Mouse (Mus musculus): Measurements from ENCODE around the gene Zdhhc13. TPM values are rescaled to one million over a fixed set of nuclear protein-coding genes. Genes with fewer than 3 reads are reported as not detected.
A peak's percentile ranks its signal among the peaks of the same experiment; 100 is the strongest.

Gene Zdhhc13
- polyA plus RNA-seq, 1 experiment from 2014 or later: 14.9 TPM

- H3K27ac ChIP-seq: no peak overlapping the region
- no peak overlapping the region for H3K4me3 ChIP-seq (ENCODE audit: inconsistent target)
- H3K79me2 ChIP-seq (ENCODE audit: inconsistent target): no peaks in the 10 kb centered on the region
- WGBS (ENCODE audit: missing documents): 93% methylated on average over 18 of the region's 18 CpGs
- H3K36me3 ChIP-seq (ENCODE audit: inconsistent target): peaks cover 26% of the 10 kb centered on the region
Measured at GRCm38 (mm10) chr7:48867576-48867975, 78.8 kb downstream of the Zdhhc13 start.

GRCm38 (mm10) chr7:48870144-48870543, 81.3 kb downstream of the Zdhhc13 start:
- H3K36me3 ChIP-seq (ENCODE audit: inconsistent target): peaks cover 34% of the 10 kb centered on the region
- 90% methylated on average over 6 of the region's 6 CpGs for WGBS (ENCODE audit: missing documents)
- no peak overlapping the region for H3K4me3 ChIP-seq (ENCODE audit: inconsistent target)
- no peak overlapping the region for H3K27ac ChIP-seq
- no peaks in the 10 kb centered on the region for H3K79me2 ChIP-seq (ENCODE audit: inconsistent target)

GRCm38 (mm10) chr7:48870579-48871180, 81.9 kb downstream of the Zdhhc13 start:
- no peak overlapping the region for H3K27ac ChIP-seq
- 96% methylated on average over 21 of the region's 21 CpGs for WGBS (ENCODE audit: missing documents)
- H3K4me3 ChIP-seq (ENCODE audit: inconsistent target): no peak overlapping the region
- H3K36me3 ChIP-seq (ENCODE audit: inconsistent target): peaks cover 34% of the 10 kb centered on the region
- no peaks in the 10 kb centered on the region for H3K79me2 ChIP-seq (ENCODE audit: inconsistent target)

GRCm38 (mm10) chr7:48871292-48871691, 82.5 kb downstream of the Zdhhc13 start:
- 96% methylated on average over 11 of the region's 11 CpGs for WGBS (ENCODE audit: missing documents)
- H3K4me3 ChIP-seq (ENCODE audit: inconsistent target): no peak overlapping the region
- H3K79me2 ChIP-seq (ENCODE audit: inconsistent target): no peaks in the 10 kb centered on the region
- H3K36me3 ChIP-seq (ENCODE audit: inconsistent target): peaks cover 34% of the 10 kb centered on the region
- no peak overlapping the region for H3K27ac ChIP-seq

- Histone ChIP-seq H3K79me2 (ENCODE audit: inconsistent target) (peaks cover 20% of the 10 kb centered on the region), H3K27ac (no peak overlapping the region), H3K4me3 (ENCODE audit: inconsistent target) (no peak overlapping the region), H3K36me3 (ENCODE audit: inconsistent target) (peaks cover 19% of the 10 kb centered on the region)
- WGBS (ENCODE audit: missing documents): 95% methylated on average over 14 of the region's 14 CpGs
Measured at GRCm38 (mm10) chr7:48875096-48875495, 86.3 kb downstream of the Zdhhc13 start.

- peaks cover 18% of the 10 kb centered on the region for H3K36me3 ChIP-seq (ENCODE audit: inconsistent target)
- H3K4me3 ChIP-seq (ENCODE audit: inconsistent target): no peak overlapping the region
- H3K27ac ChIP-seq: 0 out of 2 replicates have a peak overlapping the region, but pooled peaks have one; percentile 8
- WGBS (ENCODE audit: missing documents): 65% methylated on average over 4 of the region's 4 CpGs
- peaks cover 25% of the 10 kb centered on the region for H3K79me2 ChIP-seq (ENCODE audit: inconsistent target)
Measured at GRCm38 (mm10) chr7:48876526-48876925, 87.7 kb downstream of the Zdhhc13 start.

Other genes starting within 250 kb of the Zdhhc13 start
- not detected in 3 replicates for gene Mrgprb2, start 230.9 kb upstream of the Zdhhc13 start, polyA plus RNA-seq (2018)
- gene Mrgprb3, start 145.2 kb upstream of the Zdhhc13 start, polyA plus RNA-seq (2018): not detected in 3 replicates
- gene Csrp3, start 59.0 kb downstream of the Zdhhc13 start, polyA plus RNA-seq (2018): not detected in 3 replicates
- 1.8 to 8.8 TPM (median 6.0 TPM) in 3 replicates for gene E2f8, start 92.6 kb downstream of the Zdhhc13 start, polyA plus RNA-seq (2018)
- 10.6 to 21.1 TPM (median 19.2 TPM) in 3 replicates for gene Nav2, start 119.7 kb downstream of the Zdhhc13 start, polyA plus RNA-seq (2018)

Measured in macrophage (primary cell).